Mouse (Mus musculus) 416B (cell line): Measurements from ENCODE around the gene Olfr638.
"Not testable (repeated sequence)": the region's sequence is repeated elsewhere in the genome, so short reads cannot be mapped to it uniquely, and the experiment has no call there.

Source experiments
- DNase-seq: peaks from one replicate; pipeline ENCODE4 v3.0.0; 2011; ENCODE audit warnings: low read depth

The Olfr638 gene

DNA sequence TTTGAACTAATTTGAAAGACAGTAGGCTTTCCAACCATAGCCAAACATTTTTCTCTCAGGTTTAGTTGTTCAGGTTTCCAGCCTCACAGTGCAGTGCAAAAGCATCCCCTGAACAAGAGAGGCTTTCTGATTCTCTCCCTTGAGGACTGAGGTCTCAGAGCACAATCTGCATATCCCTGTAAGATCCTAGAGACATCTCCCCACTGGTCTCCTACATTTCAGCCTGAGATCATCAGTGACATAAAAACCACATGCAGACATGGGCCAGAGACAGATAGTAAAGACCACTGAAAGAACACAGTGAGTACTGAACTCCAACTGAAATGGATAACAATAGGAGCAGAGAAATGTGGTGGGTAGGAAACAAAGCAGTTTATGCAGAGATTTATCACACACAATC, at the start of gene Olfr638:
Olfr638 (plus strand) TSS at position 301 of the 400 bp plus-strand sequence.
- DNase-seq = no peak

DNA sequence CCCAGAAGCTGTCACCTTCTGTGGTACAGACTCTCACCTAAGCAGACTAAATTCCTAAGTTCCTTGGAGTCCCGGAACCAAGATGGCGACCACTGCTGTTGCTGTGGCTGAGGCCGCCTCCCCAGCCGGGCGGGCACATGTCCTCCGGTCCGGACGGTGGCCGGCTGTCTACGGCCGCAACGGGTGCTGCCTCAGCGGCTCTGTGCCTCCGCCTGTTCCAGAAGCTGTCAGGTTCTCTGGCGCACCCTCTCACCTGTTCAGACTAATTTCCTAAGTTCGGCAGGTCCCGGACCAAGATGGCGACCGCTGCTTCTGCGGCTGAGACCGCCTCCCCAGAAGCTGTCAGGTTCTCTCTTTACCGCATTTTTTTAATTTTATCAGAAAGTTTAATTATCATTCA, 31.7 kb upstream of the Olfr638 start:
- DNase-seq = not testable (repeated sequence)

DNA sequence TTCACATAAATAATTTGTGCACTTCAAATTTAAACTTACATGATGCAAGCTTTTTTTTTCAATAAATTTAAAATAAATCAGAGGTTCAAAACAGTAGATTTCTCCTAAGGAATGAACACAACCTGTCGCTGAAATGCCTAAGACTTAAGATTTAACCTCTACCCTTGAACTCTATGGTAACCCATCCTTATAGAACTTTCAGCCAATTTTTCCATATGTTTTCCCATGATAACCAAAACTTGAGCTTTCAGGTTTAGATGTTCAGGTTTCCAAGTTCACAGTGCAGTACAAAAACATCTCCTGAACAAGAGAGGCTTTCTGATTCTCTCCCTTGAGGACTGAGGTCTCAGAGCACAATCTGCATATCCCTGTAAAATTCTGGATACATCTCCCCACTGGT, 27.7 kb upstream of the Olfr638 start, which contains the start of gene Olfr635:
Olfr635 (plus strand) TSS at position 301 of the 400 bp plus-strand sequence.
- no peak for DNase-seq

DNA sequence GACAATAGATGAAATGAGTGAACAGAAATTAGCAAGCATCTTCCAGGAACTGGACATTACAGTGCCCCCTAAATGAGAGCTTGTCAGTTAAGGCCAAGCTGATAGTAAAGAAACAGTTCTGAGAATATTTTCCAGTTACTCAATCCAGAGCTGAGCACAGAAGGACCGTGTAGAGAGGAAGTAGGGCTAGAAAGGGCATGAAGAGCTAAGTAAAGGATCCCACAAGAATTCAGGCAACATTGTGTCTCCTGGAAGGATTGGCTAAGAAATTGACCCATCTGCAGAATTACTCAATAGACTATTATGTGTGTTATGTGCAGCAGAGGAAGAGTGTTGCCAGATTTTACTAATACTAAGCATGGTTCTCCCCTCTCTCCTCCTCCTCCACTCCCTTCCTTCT, 26.8 kb upstream of the Olfr638 start:
- peak; percentile 11 for DNase-seq

DNA sequence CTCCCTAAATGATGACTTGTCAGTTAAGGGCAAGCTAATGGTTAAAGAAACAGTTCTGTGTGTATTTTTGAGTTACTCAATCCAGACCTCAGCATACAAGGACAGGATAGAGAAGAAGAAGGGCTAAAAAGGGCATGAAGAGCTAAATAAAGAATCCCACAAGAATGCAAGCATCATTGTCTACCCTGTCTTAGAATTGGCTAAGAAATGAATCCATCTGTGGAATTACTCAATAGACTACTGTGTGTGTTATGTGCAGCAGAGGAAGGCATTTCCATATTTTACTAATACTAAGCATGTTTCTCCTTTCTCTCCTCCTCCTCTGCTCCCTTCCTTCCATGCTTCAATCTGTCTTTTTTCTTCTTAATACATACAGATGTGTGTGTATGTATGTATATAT, 578 bp downstream of the Olfr638 start:
- peak; percentile 10 for DNase-seq

DNA sequence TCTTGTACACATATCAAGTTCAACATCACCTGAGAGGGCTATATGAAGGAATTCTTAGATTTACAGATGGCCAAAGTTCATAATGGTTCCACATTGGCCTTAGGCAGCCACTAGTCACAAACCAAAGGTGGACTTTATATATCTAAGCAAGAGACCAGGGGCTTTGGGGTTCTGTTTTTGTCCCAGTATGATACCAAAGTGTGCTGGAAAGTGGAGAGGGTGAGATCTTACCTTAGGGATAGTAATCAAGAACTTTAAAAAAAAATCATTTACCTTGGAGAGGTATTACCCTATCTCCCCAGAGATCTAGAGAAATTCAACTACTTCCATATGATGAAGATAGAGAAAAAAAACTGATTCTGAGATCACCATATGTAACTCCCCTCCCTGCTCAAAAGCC, 18.7 kb downstream of the Olfr638 start, which contains the start of gene Olfr639:
Olfr639 (minus strand) TSS at position 101 of the 400 bp plus-strand sequence.
- DNase-seq = no peak

DNA sequence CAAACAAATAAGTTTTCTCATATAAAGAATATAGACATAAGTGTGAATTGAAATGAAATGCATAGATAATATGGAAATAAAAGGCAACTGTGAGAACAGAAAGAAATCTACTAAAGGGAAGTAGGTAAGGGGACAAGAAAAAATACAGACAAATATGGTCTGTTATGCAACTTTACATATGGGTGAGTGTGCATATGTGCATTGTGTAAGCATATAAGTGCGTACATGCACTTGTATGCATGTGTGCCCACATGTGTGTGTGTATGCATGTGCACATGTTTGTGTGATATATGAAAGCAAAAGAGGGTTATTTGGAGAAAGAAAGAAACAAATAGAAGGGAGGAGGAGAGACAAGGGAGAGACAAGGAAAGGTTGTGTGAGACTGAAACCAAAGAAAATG, 20.4 kb downstream of the Olfr638 start:
- DNase-seq = no peak

DNA sequence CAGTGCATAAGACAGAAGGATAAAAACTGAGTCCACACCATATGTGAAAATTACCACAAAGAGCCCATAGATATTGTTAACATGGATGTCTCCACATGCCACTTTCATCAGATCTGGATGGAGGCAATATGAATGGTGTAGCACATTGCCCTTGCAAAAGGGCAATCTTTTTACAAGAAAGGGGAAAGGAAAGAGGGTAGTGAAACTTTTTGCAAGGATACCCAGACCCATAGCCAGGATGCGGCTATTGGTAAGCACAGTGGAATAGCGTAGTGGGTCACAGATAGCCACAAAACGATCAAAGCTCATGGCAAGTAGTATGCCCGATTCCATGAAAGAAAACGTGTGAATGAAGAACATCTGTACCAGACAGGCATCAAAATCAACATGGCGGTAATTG, 23.1 kb downstream of the Olfr638 start:
- DNase-seq = no peak

DNA sequence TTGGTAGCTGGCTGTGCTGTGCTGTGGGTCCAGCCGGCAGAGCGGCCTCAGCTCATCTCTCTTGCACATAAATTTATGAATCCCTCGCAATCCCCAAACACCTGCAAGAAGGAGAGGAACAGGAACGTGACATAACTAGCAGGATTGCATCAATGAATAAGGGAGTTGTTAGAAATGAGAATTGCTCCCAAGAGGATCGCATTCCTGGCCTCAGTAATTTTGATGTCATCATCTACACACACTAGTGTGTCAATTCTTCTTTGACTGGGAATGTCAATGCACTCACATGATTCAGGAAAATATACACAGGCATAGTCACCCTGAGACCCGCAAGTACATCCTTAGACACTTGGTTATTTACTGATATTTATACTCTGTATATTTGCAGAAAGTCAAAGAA, 26.9 kb downstream of the Olfr638 start, which contains the start of gene Olfr640:
Olfr640 (minus strand) TSS at position 101 of the 400 bp plus-strand sequence.
- DNase-seq = no peak

DNA sequence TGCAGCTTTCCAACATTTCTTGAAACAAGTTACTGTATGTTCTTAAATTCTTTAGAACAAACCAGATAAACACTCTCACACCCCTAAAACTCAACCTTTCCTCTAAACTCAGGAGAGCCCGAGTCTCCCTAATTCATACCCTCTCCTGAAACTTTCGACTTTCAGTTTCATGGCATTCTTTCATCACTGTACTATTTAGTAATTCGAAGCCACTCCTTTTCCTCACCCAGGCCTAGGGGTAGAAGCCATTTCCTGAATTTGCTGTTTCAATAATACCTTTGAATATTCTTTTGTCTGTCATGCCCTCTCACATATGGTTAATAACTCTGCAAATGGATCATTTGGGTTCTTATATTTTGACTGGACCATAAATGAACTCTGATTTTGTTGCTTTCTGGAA, 28.4 kb downstream of the Olfr638 start:
- no peak for DNase-seq

DNA sequence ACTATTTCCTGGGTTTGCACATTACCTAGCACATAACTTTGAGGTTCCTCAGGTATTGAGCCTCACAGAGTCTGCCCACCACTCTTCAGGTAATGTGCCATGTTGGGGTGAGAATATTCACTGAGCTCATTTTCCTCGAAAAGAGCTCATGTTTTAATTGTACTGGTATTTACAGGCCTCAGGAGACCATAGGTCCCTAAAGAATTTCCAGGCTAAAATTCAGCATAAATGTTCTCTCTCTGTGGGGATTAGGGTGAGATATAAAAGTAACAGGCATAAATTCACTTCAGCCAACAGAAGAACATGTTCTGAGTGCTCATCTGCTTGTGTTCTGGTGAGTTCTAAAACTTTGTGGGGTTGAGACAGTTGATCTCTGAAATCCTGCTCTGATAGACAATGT, 36.6 kb downstream of the Olfr638 start, which contains the start of gene Olfr641:
Olfr641 (plus strand) TSS at position 301 of the 400 bp plus-strand sequence.
- DNase-seq = no peak

DNA sequence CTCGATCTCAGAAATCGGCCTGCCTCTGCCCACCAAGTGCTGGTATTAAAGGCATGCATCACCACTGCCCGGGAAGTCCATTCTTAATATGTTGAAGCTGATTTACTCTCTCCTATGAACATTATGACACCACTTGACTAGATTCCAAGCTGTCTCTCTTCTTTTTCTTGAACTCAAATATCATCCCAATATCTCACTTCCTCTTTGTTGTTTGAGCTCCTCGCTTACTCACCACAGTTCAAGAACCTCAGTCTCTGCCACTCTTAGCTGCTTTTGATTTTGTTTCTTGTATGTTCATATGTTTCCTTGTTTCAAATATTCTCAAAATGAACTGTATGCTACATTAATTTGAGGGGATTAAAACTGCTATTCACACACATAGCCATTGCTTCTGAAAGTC, 52.2 kb downstream of the Olfr638 start:
- DNase-seq = peak; percentile 52

DNA sequence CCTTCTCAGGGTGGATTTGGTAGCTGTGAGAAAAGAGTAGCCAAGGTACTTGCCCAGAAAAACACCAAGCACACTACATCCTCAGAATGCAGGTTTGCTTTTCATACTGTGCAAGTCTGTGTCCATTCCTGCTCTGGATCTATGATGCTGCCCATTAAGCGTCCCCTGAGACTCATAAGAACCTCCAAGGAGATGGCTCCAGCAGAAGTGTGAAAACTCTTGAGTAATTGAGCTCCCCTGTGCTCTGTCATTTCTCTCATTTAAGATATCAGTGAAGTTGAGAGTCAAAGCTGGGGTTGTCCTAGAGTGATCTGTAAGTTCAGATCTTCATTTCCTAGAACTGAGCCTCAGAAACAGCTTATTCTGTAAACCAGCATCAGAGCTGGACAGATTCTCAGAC, 54.0 kb downstream of the Olfr638 start, which contains the start of gene Olfr642:
Olfr642 (minus strand) TSS at position 101 of the 400 bp plus-strand sequence.
- DNase-seq = no peak
